Mouse (Mus musculus): Measurements from ENCODE around the gene 1600014C10Rik. TPM values are rescaled to one million over a fixed set of nuclear protein-coding genes. Genes with fewer than 3 reads are reported as not detected.

1600014C10Rik gene
- polyA plus RNA-seq (2012; rRNA removed) = 32.8 and 33.1 TPM in 2 replicates

GRCm38 (mm10) chr7:38182962-38183687 lies at the start of gene 1600014C10Rik:
Gene 1600014C10Rik, plus strand, starts transcription at chr7:38183217.
- peaks cover 7% of the 10 kb centered on the region; the same call in 1 of the 2 replicates for H3K4me1 ChIP-seq (ENCODE audit: control insufficient read depth, insufficient read depth, low read length)
- peak in 1 of 2 experiments; percentile 41 for DNase-seq
- WGBS = 4% methylated on average over 28 of the region's 28 CpGs
- peak within 1 kb of the TSS; percentile 80 for H3K4me3 ChIP-seq (replicated peaks; ENCODE audit: insufficient read depth, low read depth, low read length)
- H3K27ac ChIP-seq (ENCODE audit: insufficient read depth, low read length) = peak within 1 kb of the TSS; percentile 75
- TF ChIP-seq CTCF (IDR thresholded peaks at IDR 0.05; ENCODE audit: borderline replicate concordance, insufficient read depth, low read depth, low read length) = no peak
- no peak for TF ChIP-seq POLR2A (IDR thresholded peaks at IDR 0.05; ENCODE audit: borderline replicate concordance, insufficient read depth, low read length)
- no peaks in the 10 kb centered on the region for H3K27me3 ChIP-seq (ENCODE audit: control insufficient read depth, insufficient read depth, low read length)

DNA sequence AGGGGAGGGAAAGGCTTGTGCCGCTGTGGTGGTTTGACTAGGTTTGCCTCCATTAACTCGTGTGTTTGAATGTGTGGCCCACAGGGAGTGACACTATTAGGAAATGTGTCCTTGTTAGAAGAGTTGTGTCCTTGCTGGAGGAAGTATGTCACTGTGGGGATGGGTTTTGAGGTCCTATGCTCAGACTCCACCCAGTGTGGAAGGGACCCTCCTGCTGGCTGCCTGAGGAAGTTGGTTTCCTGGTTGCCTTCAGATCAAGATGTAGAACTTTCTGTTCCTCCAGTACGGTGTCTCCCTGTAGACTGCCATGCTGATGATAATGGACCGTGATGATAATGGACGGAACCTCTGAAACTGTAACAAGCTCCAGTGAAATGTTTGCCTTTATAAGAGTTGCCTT lies 48.5 kb upstream of the 1600014C10Rik start:
- no peak overlapping the region for H3K4me3 ChIP-seq (replicated peaks; ENCODE audit: insufficient read depth, low read depth, low read length)
- WGBS = 92% methylated on average over 5 of the region's 5 CpGs
- TF ChIP-seq POLR2A (IDR thresholded peaks at IDR 0.05; ENCODE audit: borderline replicate concordance, insufficient read depth, low read length) = no peak

DNA sequence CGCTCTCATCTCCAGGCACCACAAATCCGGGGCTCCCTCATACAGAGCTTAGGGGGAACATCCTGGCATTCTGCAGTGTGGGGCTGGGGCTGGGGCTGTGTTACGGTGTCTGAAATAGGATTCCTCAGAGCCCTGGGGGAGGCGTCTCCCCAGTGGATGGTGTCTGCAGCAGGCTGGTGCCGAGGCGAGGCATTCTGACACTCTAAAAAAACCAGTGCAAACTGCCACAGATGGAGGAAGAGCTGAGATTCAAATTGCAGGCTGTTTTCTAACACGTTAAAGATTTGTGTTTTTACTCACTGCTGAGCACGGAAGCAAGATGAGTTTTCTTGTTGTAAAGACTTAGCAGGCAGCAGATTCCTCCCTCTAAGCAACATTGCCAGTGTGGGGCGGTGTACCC lies 42.7 kb upstream of the 1600014C10Rik start:
- TF ChIP-seq POLR2A (IDR thresholded peaks at IDR 0.05; ENCODE audit: borderline replicate concordance, insufficient read depth, low read length) = no peak
- Histone ChIP-seq H3K4me3 (replicated peaks; ENCODE audit: insufficient read depth, low read depth, low read length) (no peak overlapping the region), H3K27ac (ENCODE audit: insufficient read depth, low read length) (no peak overlapping the region), H3K4me1 (ENCODE audit: control insufficient read depth, insufficient read depth, low read length) (no peaks in the 10 kb centered on the region), H3K27me3 (ENCODE audit: control insufficient read depth, insufficient read depth, low read length) (no peaks in the 10 kb centered on the region)
- DNase-seq = no peak
- 54% methylated on average over 9 of the region's 9 CpGs for WGBS

More for the DNA sequence above, 48.5 kb upstream of the 1600014C10Rik start:
- Histone ChIP-seq H3K4me1 (ENCODE audit: control insufficient read depth, insufficient read depth, low read length) (no peaks in the 10 kb centered on the region), H3K27ac (ENCODE audit: insufficient read depth, low read length) (no peak overlapping the region), H3K27me3 (ENCODE audit: control insufficient read depth, insufficient read depth, low read length) (no peaks in the 10 kb centered on the region)
- no peak for DNase-seq

DNA sequence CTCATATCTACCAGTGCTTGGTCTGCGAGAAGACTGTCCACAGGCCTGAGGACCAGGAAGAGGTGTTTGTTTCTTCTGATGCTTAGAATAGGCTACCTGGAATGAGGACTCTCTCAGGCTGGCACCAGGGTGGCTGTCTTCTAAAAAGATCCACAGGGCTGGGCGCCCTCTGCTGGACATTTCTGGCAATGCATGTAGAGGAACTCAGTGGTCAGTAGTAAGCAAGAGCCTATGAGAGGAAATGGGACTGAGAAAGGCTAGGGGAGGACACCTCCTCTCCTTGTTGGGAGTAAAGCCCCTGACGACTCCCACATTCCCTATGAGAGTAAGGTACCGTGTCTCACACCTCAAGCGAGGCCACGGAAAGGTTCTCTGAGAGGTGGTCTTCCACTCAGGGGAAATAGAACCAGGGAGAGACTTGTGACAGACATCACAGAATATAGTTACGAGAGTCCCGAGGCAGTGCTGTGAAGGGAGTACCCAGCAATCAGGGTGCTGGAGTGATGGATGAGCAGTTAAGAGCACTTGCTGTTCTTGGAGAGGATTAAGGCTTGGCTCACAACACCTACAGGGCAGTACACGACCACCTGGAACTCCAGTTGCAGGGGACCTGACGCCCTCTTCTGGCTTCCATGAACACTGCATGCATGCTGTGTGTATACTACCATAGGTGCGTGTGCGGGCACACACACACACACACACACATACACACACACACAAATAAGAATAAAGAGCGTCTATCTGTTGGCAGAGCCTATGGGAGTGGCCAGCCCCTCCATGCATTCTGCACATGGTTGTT lies 41.1 kb upstream of the 1600014C10Rik start:
- Histone ChIP-seq H3K4me3 (replicated peaks; ENCODE audit: insufficient read depth, low read depth, low read length) (no peak overlapping the region), H3K27me3 (ENCODE audit: control insufficient read depth, insufficient read depth, low read length) (no peaks in the 10 kb centered on the region), H3K4me1 (ENCODE audit: control insufficient read depth, insufficient read depth, low read length) (no peaks in the 10 kb centered on the region), H3K27ac (ENCODE audit: insufficient read depth, low read length) (no peak overlapping the region)
- DNase-seq = peak; percentile 78 to 89
- WGBS = 63% methylated on average over 13 of the region's 13 CpGs
- TF ChIP-seq POLR2A (IDR thresholded peaks at IDR 0.05; ENCODE audit: borderline replicate concordance, insufficient read depth, low read length) (no peak), CTCF (IDR thresholded peaks at IDR 0.05; ENCODE audit: borderline replicate concordance, insufficient read depth, low read depth, low read length) (peak; percentile 85)

DNA sequence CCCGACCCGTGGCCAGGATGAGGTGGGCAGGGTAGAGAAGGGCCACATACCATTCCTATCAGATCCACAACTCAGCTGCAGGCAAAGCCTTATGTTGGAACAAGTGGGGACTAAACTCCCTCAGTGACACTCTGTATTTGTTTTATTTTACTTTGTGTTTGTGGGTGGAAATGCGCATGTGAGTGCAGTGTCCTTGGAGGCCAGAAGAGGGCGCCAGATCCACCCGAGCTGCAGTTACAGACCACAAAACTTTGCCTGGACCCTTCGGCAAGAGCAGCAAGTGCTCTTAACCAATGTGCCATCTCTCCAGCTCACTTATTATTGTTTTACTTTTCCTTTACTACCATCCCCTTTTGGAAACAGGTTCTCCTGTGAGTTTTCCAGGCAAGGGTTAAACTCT lies 35.5 kb upstream of the 1600014C10Rik start:
- H3K27me3 ChIP-seq (ENCODE audit: control insufficient read depth, insufficient read depth, low read length) = no peaks in the 10 kb centered on the region
- H3K4me3 ChIP-seq (replicated peaks; ENCODE audit: insufficient read depth, low read depth, low read length) = no peak overlapping the region
- no peak overlapping the region for H3K27ac ChIP-seq (ENCODE audit: insufficient read depth, low read length)
- H3K4me1 ChIP-seq (ENCODE audit: control insufficient read depth, insufficient read depth, low read length) = no peaks in the 10 kb centered on the region
- no peak for DNase-seq
- 88% methylated on average over 6 of the region's 6 CpGs for WGBS
- TF ChIP-seq CTCF (IDR thresholded peaks at IDR 0.05; ENCODE audit: borderline replicate concordance, insufficient read depth, low read depth, low read length) (no peak), POLR2A (IDR thresholded peaks at IDR 0.05; ENCODE audit: borderline replicate concordance, insufficient read depth, low read length) (no peak)

DNA sequence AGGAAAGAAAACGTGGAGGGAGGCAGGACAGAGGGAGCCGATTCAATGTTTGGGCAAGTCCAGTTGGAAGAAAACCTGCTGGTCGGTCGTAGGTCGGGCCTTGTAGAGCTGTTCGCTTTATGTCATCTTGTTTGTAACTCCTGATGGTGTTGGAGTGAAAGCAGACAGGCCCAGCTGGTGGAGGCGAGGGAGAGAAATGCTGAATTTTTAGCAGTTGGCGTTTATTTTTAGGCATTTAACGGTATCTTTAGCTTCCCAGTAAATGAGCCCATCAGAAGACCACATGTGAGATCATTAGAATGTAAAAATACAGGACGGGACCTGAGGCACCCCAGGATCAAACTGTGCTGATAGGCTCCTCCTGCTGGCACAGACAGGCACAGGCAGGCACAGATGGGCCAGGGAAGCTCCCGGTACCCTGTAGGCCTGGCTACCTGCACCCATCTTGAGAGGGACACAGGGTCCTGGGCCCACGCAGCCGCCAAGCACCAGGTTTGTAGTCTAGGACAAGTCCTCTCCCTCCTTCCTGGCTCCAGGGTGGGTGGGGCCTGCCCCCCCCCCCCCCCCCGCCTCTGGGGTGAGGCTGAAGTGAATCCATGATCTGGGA lies 31.2 kb upstream of the 1600014C10Rik start:
- no peak for DNase-seq
- WGBS = 59% methylated on average over 14 of the region's 14 CpGs
- H3K27ac ChIP-seq (ENCODE audit: insufficient read depth, low read length) = no peak overlapping the region

GRCm38 (mm10) chr7:38152571-38152970 lies 30.4 kb upstream of the 1600014C10Rik start:
- H3K4me1 ChIP-seq (ENCODE audit: control insufficient read depth, insufficient read depth, low read length) = no peaks in the 10 kb centered on the region
- H3K4me3 ChIP-seq (replicated peaks; ENCODE audit: insufficient read depth, low read depth, low read length) = no peak overlapping the region
- no peak for TF ChIP-seq POLR2A (IDR thresholded peaks at IDR 0.05; ENCODE audit: borderline replicate concordance, insufficient read depth, low read length)
- no peak for TF ChIP-seq CTCF (IDR thresholded peaks at IDR 0.05; ENCODE audit: borderline replicate concordance, insufficient read depth, low read depth, low read length)
- WGBS = 85% methylated on average over 3 of the region's 3 CpGs
- H3K27me3 ChIP-seq (ENCODE audit: control insufficient read depth, insufficient read depth, low read length) = no peaks in the 10 kb centered on the region
- no peak for DNase-seq
- no peak overlapping the region for H3K27ac ChIP-seq (ENCODE audit: insufficient read depth, low read length)

More for the DNA sequence above, 31.2 kb upstream of the 1600014C10Rik start:
- TF ChIP-seq CTCF (IDR thresholded peaks at IDR 0.05; ENCODE audit: borderline replicate concordance, insufficient read depth, low read depth, low read length) = no peak
- TF ChIP-seq POLR2A (IDR thresholded peaks at IDR 0.05; ENCODE audit: borderline replicate concordance, insufficient read depth, low read length) = no peak
- Histone ChIP-seq H3K4me1 (ENCODE audit: control insufficient read depth, insufficient read depth, low read length) (no peaks in the 10 kb centered on the region), H3K27me3 (ENCODE audit: control insufficient read depth, insufficient read depth, low read length) (no peaks in the 10 kb centered on the region), H3K4me3 (replicated peaks; ENCODE audit: insufficient read depth, low read depth, low read length) (no peak overlapping the region)
